Mouse (Mus musculus) cerebellum, adult 2 months (tissue): Measurements from ENCODE around the gene Map2k5.

Experiments used
- CTCF ChIP-seq: fragments of 200-500 bp; IDR thresholded peaks from 2 replicates; pipeline ENCODE4 v1.5.1; 2011; ENCODE audit warnings: low read depth, mild to moderate bottlenecking, control low read depth, low read length, moderate library complexity, borderline replicate concordance; ENCODE audit not compliant: insufficient read depth
- POLR2A ChIP-seq: fragments of 200-500 bp; IDR thresholded peaks from 2 replicates; pipeline ENCODE4 v1.6.1; 2011; ENCODE audit warnings: low read length, control low read depth, borderline replicate concordance; ENCODE audit not compliant: insufficient read depth

- TF ChIP-seq POLR2A, result no peak
- no peak for TF ChIP-seq CTCF
These were observed 114.5 kb downstream of the Map2k5 start for GRCm38 (mm10) chr9:63263188-63263587.
